Mouse (Mus musculus) MN1 (cell line): ENCODE results near the gene Hemgn.

Experiments used
- DNase-seq: peaks from one replicate; pipeline ENCODE4 v3.0.0-alpha.2; 2016; ENCODE audit warnings: low spot score

The Hemgn gene

DNA sequence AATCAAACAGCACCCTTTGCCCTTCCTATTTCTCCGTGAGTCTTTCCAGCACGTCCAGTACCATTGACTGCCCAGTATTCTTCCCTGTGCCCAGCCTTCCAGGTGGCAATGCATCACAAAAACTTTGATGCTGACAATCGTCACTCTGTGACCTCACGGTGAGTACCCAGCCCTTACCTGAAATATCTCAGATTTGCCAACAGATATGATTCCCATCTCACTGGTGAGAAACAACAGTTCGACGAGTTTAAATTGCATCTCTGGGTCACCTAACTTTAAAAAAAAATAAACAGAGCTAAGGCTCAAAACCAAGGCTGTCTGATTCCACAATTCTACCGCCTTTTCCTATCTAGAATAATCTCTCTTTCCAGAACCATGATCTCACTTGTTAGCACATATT is at the start of gene Hemgn:
Gene Hemgn, minus strand, starts transcription at position 101 of the 400 bp plus-strand sequence.
- no peak for DNase-seq

DNA sequence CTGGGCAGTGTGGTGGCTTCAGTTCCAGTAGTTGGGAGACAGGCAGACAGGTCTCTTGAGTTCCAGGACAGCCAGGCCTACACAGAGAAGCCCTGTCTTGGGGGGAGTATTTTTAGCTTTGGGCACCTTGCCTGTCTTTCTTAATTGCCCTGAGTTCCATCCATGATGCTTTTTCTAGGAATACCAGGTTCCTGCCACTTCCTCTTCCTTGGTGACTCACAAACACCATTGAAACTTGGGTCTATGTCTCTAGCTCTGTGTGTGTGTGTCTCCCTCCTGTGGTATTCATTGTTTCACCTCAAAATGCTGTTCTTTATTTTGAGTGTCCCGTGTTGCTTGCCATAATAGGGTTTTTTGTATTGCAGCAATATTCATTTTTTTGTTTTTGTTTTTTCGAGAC is 45.1 kb upstream of the Hemgn start:
- no peak for DNase-seq

DNA sequence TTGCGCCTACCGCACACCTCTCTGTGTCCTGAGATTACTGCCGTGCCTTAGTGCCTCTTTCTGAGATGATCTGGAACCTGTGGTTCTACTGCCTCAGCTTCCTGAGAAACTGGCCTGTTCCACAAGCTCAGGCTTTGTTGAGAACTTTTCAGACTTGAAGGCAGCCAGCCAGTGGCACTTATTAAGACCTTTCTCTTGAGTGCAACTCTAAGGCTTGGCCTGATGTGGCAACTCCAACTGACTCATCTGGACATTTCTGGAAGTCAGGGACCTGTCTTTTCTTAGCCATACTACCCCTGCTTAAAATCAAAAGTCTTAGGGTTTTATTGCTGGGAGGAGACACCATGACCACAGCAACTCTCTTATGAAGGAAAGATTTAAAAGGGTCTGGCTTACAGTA is 43.9 kb upstream of the Hemgn start:
- DNase-seq = no peak

DNA sequence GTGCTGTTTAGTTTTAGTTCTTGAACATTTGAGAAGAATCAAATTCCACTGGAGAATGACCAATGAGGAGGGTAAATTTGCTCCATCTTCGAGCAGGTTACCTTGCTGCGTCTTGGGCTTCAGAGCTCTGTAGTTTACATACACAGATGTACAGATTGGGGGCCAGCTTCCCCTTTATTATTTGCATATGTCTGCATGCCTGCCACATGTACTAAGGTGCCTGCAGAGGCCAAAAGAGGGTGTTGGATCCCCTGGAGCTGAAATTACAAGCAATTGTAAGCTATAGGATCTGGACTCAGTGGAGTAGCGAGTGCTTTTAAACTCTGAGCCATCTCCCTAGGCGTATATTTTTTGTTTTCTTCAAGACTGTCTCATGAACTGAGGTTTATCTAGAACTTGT is 43.5 kb upstream of the Hemgn start:
- no peak for DNase-seq

DNA sequence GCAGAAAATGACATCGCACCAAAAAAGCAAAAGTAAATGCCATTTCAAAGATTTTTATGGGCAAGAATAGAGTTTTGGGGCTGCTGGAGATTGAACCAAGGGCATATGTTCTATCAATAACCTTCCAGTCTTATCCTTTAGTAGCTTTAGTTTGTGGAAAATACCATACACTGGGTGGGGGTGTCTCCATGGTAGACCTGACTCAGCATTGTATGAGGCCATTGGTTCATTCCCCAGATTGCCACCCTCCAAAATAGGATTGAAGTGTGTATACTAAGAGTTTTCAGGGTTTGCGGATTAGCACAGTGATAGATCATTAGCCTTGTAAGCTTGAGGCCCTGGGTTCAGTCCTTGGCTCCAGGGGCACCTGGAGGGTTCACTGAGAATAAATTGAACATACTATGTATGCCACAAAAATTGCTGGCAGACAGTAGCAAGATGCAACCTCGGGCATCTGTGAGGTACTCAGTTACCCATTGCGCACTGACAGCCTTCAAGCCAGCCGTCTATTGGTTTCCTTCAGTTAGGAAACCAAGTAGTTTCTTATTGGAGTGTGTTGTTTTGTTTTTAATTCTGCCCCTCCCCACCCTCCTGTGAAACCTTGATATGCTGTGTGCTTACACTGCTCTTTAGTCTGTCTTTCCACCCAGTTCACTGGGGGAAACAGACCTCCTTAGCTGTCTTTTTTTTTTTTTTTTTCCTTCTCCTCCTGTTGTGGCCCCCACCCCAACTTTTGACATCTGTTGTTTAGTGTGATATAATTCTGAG is 41.0 kb upstream of the Hemgn start:
- DNase-seq = no peak

DNA sequence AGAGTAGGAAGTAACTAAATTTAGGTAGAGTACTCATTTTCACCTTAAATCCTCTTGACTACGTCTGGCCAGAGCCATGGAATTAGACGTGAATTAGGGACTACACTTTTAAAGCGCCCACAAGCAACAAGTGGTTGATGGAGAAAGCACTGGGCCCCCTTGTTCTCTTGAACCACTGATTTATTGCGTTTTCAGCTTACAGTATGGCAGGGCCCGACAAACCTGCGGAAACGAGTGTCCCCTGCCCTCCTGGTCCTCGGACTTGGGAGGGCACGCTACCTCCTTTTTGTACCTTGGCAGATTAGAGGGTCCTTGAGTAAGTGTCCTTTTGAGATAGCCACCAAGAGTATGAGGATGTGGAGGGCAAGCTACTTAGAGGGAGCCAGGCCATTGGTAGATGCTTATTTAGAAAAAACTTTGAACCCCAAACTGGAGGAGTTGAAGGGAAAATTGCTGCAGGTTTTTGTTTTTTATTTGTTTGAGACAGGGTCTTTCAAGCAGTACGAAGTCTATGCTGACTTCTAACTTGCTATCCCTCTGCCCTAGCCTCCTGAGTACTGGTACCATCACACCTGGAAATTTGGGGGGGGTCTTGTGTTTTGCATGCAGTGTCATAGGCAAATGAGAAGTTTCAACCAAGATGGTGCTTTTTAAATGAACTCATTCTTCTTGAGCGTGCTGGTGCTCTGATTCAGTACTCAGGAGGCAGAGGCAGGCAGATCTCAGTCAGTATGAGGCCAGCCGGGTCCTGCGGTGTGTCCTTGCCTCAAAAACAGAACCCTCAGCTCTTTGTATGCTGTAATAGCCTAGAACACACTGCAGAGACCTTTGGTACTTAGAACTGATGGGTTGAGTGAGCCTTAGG is 39.8 kb upstream of the Hemgn start:
- DNase-seq = peak; percentile 12

DNA sequence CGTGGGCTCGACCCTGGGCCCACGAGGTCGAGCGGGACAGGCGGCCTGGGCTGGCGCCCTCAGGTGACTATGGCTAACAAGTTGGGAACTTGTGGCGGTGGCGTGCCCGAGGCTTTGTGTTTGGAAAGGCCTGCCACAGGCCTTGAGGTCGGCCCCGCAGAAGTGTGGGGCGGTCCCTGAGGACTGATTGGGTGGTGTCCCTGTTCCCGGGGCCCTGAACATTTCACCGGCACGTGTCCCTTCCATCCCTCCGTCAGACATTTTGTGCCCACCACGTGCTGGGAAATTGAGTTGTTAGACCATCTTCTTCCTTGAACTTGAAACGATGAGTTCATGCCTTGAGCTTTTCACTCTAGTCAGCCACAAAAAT is 39.2 kb upstream of the Hemgn start:
- DNase-seq = peak; percentile 80

DNA sequence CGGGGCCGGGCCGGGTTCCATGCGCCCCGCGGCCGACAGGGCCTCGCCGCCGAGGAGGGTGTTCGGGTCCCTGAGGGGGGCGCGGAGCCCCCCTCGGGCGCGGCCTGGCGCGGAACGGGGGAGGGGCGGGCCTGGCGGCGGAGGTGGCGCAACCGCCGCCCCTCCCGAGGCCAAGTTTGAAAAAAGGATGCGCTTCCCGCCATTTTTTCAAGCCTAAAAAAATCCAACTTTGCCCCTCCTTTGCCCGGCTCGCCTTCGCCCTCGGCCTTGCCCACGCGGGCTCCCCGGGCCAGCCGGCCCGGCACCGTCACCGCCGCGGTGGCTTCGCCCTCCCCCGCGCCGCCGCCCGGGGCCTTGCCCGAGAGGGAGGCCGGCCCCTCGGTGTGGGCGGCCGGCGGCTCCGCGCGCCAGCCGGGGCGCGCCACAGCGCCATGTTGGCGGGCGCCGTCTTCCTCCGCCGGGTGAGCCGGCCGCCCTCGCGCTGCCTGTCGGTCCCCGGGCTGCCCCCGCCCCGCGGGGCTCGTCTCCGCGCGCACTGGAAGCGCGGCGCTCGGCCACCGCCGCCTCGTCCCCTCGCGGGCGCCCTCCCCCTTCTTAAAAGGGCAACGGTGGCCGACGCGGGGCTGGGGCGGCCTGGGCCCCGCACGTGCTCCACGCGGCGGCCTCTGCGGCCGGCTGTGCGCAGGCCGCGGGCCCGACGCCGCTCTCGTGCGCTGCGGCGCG is 38.6 kb upstream of the Hemgn start:
- peak; percentile 78 for DNase-seq

DNA sequence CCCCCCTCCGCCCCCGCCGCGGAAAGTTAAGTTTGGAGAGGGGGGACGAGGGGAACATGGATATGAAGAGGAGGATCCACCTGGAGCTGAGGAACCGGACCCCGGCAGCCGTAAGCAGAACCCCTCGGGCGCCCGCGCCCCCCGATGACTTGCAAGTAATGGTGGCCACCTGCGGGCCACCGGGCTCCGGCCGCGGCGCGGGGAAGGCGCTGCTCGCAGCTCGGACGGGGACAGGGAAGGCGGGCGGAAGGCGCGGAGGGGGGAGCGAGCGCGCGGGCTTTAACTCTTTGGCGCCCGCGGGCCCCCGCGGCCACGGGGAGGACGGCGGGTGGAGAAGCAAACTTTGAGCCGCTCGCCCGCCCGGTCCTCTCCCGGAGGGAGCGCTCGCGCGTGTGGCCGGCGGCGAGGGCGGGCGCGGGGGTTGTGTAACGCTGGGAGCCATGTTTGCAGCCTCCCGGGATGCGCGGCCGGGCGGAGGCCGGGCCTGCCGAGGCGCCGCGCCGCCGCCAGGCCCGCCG is 38.0 kb upstream of the Hemgn start:
- no peak for DNase-seq

DNA sequence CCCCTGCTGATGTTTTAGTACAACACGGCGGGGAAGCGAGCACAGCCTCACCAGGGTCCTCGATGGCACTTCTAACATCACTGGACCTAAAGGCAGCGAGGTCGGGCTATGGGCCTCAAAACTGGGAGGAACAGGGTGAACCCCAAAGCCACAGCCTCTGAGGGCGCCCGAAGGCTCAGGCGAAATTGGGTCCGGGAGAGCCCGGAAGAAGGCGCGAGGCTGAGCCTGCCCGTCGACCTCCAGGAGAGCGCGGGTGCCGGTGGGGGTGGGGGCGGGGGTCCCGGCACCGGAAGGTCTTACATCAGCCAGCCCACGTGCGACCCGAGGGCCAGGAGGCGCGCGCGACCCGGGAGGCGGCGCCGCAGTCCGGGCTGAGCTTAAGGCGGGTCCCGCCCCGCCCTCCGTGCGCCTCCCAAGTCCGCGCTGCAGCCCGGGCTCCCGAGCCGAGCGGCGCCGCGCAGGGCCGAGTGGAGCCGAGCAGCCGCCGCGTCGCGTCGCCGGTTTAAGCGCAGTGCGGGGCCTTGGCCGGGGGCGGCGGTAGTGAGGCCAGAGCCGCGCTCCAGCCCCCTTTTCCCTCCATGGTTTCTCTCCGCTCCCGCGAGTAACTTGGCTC is 37.3 kb upstream of the Hemgn start, which contains the start of gene Anp32b:
Gene Anp32b, plus strand, starts transcription at position 384 of the 613 bp plus-strand sequence.
- peak; percentile 94 for DNase-seq

DNA sequence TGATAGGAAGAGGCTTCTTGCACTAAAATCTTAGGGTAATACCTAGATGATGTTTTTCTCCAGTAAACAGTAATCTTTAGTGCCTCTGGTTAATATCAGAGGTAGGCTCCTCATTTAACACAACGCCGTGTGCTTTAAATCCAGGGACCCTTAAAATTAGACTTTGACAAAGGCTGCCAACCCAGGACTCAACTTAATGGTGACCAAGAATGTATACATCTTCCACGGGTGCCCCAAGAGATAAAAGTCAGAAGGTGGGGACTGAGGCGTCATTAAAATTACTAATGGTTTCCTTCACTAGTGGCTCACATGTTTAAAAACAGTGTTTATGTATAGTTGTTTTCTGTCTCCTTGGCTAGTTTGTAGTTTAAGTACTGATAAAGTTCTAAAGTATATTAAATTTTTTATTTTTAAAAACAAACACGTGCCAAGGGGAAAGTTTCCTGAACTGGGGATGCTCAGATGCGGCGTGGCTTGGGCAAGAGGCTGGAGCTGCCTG is 36.8 kb upstream of the Hemgn start:
- no peak for DNase-seq

DNA sequence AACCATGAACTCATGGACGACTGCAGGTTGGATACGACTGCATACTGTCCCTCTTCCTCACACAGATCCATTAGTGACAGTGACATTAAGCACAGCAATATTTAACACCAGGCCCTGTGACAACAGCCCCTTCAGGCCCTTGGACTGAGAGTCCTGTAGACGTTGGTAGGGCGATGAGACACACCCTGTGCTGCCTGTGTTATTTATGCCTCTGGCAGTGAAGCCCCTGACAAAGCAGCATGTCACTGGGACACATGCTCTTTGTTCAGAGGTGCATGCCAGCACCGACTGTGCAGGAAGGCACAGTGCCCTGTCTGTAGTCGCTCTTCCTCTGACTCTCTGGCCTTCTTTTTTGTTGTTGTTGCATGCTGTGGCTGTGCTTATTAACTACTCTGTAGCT is 35.6 kb upstream of the Hemgn start:
- DNase-seq = peak; percentile 12

DNA sequence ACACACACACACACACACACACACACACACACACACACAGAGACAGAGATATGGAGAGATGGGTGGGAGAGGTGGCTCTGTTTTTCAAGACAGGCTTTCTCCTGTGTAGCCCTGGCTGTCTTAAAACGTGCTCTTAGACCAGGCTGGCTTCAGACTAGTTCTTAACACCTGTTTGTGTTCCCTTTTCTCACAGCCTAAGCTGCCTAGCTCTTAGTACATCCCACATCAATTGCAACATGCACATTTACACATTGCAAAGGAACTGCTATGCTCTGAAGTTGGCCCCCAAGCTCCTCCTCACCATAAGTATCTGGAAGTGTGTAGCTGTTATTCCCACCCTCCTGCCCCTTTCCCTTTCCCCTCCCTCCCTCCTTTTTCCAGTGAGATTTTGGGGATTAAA is 34.2 kb upstream of the Hemgn start:
- no peak for DNase-seq

DNA sequence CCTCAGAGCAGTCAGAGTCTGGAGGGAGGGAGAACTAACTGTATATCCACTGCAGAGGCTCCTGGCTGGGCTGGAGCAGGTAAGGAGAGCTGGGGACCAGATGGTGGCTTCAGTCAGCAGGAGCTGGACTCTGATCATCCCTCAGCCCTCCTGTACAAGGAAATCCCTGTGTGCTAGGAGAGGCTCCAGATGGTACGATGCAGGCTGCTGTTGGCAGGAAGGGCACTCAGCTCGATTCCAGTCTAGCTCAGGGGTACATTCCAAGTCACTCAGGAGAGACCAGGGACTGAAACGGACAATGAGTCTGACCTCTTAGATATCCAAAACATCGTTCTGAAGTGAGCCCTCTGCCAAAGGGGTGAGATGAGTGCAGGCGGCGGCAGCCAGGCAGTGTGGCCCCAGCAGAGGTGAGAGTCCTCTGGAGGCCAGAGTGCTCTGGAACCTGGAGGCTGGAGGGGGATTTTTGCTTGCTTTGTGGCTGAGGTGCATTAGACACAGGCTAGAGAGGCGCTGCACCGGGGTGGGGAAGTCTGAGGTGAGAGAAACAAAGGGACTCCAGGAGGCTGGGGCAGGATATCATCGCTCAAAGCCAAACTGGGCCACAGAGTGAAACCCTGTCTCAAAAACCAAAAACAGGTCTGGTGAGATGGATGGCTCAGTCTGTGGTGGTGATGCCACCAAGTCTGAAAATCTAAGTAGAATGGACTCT is 32.1 kb upstream of the Hemgn start:
- no peak for DNase-seq

DNA sequence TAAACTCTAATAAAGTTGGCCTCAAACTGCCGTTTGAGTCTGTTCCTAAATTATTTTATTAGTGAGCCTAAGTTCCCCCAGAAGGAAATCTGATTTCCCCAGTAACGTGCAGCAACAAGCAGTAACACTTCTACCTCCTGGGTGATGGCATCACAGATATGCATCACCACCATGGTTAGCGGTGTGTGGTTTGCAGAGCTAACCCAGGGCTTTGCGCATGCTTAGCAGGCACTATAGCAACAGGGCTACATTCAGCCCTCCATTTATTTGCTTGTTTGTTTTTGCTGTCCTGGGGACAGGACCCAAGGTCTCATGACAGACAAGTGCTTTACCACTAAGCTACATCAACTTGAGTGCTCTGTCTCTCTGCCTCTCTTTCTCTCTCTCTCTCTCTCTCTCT is 29.2 kb upstream of the Hemgn start:
- no peak for DNase-seq

DNA sequence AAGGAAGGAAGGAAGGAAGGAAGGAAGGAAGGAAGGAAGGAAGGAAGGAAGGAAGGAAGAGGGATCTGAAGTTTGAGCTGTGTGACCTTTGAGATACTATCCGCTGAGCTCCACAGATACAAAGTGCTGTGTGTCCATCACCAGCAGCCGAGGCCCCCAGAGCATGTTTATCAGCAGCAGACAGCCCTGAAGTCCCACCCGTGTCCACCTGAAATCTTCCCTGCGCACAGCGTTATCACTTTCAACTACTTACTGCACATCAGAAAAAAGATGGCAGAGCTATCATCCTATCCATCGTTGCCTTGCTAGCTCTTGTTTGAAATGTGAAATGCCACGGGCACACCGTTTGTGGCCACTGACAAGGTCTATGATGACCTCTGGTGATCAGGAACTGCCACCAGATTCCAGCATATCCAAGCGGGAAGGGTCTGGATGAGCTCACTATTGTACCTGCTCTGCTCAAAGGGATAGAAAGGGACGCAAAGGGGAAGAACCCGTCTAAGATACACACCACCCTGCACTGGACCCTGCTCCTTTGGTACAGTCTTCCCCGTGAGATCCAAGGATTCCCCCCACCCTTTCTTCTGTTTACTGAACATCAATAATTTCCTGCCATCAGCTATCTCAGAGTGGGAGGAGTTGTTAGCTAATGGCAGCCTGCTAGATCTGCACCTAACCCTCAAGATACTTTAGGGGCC is 19.2 kb upstream of the Hemgn start:
- DNase-seq = no peak

DNA sequence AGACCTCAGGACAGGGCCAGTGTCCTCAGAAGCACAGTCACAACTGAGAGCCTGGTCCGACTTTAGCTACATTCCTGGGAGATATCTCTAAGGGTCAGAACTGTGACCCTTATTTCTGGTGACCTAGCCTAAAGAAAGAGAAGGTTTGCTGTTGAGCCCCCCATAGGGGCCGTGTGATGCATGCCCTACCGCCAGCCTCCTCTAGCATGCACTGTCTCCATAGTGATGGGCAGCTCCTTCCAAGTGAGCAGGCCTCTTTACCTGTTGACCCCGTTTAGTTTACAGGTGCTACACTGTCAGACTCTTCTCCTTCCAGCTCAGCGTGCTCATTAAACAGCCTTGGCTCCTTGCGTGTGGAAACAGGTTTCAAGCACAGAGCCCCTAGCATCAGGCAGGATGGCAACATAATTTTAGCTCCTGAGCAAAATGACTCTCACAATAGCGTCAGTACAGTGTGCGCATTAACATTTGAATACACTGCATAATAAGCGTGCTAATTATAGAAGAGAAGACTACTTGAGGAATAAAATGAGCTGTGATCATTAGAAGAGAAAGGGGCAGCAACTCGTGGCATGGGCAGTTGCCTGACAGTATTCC is 15.7 kb upstream of the Hemgn start:
- DNase-seq = no peak

DNA sequence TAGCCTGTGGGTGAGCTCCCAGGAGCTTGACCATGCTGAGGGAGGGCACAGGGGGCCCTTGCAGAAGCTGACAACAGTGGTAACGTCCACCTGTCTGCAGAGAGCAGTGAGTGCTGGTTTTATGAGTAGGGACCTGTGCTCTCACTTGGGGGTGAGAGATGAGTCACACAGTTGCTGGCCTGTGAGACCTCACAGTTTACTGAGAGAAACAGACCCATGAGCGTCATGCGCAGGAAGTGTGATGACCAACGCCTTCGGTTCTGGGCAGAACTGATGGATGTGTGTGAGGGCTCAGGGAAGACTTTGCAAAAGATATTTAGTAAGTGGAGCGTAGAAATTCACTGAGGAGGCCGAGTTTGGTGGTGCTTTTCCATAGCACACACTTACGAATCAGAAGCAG is 9.3 kb upstream of the Hemgn start:
- DNase-seq = no peak

DNA sequence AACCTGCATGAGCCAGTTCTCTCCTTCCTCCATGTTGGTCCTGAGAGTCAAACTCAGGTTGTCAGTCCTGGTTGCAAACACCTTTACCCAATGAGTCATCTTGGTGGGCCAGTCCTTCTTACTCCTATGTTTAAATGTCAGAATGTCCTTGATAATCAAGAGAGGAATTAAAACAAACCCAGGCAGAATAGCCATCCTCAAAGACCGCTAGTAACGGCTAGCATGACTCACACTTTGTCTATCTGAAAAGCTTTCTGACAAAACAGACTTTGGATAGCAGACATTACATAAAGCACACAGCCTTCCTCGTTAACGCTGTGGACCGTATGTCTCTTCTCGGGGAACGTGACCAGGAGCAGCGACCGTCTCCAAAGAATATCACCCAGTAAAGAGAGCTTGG is 5.5 kb upstream of the Hemgn start:
- no peak for DNase-seq

DNA sequence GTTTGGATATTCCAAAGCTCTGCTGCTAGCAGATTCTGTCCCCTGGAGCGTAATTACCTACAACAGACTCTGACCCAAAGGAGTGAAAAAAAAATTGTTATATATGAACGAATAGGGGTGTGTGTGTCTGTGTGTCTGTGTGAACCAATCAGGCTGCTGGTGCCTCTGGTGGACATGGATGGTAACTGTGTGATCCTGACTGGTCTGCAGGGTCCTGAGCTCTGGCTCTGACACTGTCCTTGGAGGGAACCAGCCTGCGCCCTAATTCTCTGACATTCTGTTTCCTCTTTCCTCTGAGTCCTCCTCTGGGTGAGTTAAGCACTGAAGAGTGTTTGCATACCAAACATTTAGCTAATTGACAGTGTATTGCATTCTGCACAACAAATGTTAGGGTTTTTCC is 4.2 kb upstream of the Hemgn start:
- no peak for DNase-seq
